Mouse (Mus musculus) olfactory bulb, adult 2 months (tissue): ENCODE measurements around the gene Gm20532. TPM values are rescaled to one million over a fixed set of nuclear protein-coding genes. Genes with fewer than 3 reads are reported as not detected.

Experiments
- H3K27ac ChIP-seq: fragments of 200-500 bp; 2 replicates; pipeline ENCODE4 v1.5.1; 2012; ENCODE audit warnings: low read depth, low read length; ENCODE audit not compliant: insufficient read depth
- H3K4me1 ChIP-seq: fragments of 200-500 bp; 2 replicates; pipeline ENCODE4 v1.6.1; 2012; ENCODE audit warnings: low read length; ENCODE audit not compliant: control insufficient read depth, insufficient read depth
- H3K4me3 ChIP-seq: fragments of 200-500 bp; 2 replicates; pipeline ENCODE4 v1.5.1; 2012; ENCODE audit warnings: mild to moderate bottlenecking, low read depth, low read length, moderate library complexity; ENCODE audit not compliant: insufficient read depth
- CTCF ChIP-seq: fragments of 200-500 bp; IDR thresholded peaks from 2 replicates; pipeline ENCODE4 v1.5.1; 2012; ENCODE audit warnings: low read depth, mild to moderate bottlenecking, low read length, moderate library complexity; ENCODE audit not compliant: insufficient read depth
- POLR2A ChIP-seq: fragments of 200-500 bp; IDR thresholded peaks from 2 replicates; pipeline ENCODE4 v1.6.1; 2012; ENCODE audit warnings: mild to moderate bottlenecking, low read depth, low read length, moderate library complexity; ENCODE audit not compliant: insufficient read depth
- WGBS: fragments of 180-500 bp; shearing (Covaris S2); methylation state at CpG from one replicate; pipeline ENCODE4 v1.1.7; 2018; 5-methylcytosine and 5-hydroxymethylcytosine counted together
- polyA plus RNA-seq: library from polyadenylated mRNA; stranded (reverse); fragments of >200 nt; gene quantifications from 2 replicates; pipeline ENCODE4 v1.2.4, GENCODE M21; 2012; ENCODE audit warnings: low replicate concordance; ENCODE audit not compliant: missing spikeins, insufficient read depth, insufficient read length

Gm20532 gene
- polyA plus RNA-seq, 1 experiment = not detected

- H3K27ac ChIP-seq = no peak overlapping the region
- 0 out of 2 replicates have a peak, but pooled peaks cover 7% of the 10 kb centered on the region for H3K4me1 ChIP-seq
- H3K4me3 ChIP-seq = no peak overlapping the region
- 59% methylated on average over 6 of the region's 6 CpGs for WGBS
- TF ChIP-seq CTCF = no peak
- no peak for TF ChIP-seq POLR2A
These were observed 8.1 kb upstream of the Gm20532 start for GRCm38 (mm10) chr2:26578369-26578768.

- no peak within 1 kb of the TSS for H3K4me3 ChIP-seq
- 0 out of 2 replicates have a peak within 1 kb of the TSS, but pooled peaks have one; percentile 2 for H3K27ac ChIP-seq
- no peak for TF ChIP-seq POLR2A
- no peak for TF ChIP-seq CTCF
- 92% methylated on average over 1 of the region's 1 CpGs for WGBS
- 0 out of 2 replicates have a peak, but pooled peaks cover 6% of the 10 kb centered on the region for H3K4me1 ChIP-seq
These were observed 6.7 kb upstream of the Gm20532 start, which contains the start of gene Egfl7 for GRCm38 (mm10) chr2:26579714-26580113. TSS of gene Egfl7 (plus strand) at chr2:26580014.

- Histone ChIP-seq H3K4me3 (no peak overlapping the region), H3K4me1 (0 out of 2 replicates have a peak, but pooled peaks cover 6% of the 10 kb centered on the region), H3K27ac (no peak overlapping the region)
- 91% methylated on average over 5 of the region's 5 CpGs for WGBS
- no peak for TF ChIP-seq CTCF
- no peak for TF ChIP-seq POLR2A
These were observed 5.7 kb upstream of the Gm20532 start for GRCm38 (mm10) chr2:26580751-26581150.

DNA sequence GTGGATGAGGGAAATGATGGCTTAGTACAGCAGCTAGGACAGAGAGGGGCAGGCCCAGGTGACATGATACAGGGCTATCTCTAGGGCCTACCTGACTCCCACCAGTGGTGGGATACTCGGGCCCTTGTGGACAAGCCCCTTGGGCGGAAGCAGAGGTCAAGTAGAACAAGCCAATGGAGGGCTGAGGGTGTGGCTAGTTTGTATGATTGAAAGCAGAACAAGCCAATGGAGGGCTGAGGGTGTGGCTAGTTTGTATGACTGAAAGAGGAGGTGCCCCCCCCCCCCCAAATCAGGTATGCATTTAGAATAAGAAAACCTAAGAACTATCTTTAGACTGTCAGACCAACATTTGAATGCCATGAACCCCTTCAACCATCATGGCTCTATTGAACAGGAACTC is 4.2 kb upstream of the Gm20532 start:
- TF ChIP-seq CTCF (no peak), POLR2A (no peak)
- Histone ChIP-seq H3K27ac (no peak overlapping the region), H3K4me3 (no peak overlapping the region), H3K4me1 (peaks cover 10% of the 10 kb centered on the region; the same call in 1 of the 2 replicates)
- 63% methylated on average over 2 of the region's 2 CpGs for WGBS

- Histone ChIP-seq H3K4me1 (peaks cover 11% of the 10 kb centered on the region; the same call in 1 of the 2 replicates), H3K27ac (no peak overlapping the region), H3K4me3 (no peak overlapping the region)
- 71% methylated on average over 7 of the region's 7 CpGs for WGBS
- TF ChIP-seq CTCF (no peak), POLR2A (no peak)
These were observed 3.7 kb upstream of the Gm20532 start for GRCm38 (mm10) chr2:26582741-26583140.

GRCm38 (mm10) chr2:26583640-26584039 is 2.8 kb upstream of the Gm20532 start:
- H3K4me3 ChIP-seq = 0 out of 2 replicates have a peak overlapping the region, but pooled peaks have one; percentile 15
- no peak for TF ChIP-seq CTCF
- no peak for TF ChIP-seq POLR2A
- peaks cover 5% of the 10 kb centered on the region; the same call in 1 of the 2 replicates for H3K4me1 ChIP-seq
- 79% methylated on average over 11 of the region's 11 CpGs for WGBS
- no peak overlapping the region for H3K27ac ChIP-seq

DNA sequence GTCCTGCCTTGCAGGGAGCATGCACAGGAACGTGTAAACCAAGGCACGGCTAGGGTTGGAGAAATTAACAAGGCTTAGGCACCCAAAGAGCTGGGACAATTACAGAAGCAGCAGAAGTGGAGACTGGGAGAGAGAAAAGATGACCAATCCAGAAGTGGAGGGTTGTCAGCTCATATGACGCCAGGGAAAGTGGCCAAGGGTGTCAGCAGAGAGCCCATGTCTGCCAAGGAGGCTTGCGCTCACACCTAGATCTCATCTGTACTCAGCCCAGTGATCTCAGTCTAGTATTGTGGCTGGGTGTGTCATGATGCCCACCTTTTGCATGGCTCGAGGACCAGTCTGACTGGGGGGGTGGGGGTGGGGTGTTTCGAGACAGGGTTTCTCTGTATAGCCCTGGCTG is 726 bp upstream of the Gm20532 start:
- WGBS = 67% methylated on average over 6 of the region's 6 CpGs
- H3K4me1 ChIP-seq = peaks cover 5% of the 10 kb centered on the region; the same call in 1 of the 2 replicates
- H3K27ac ChIP-seq = no peak overlapping the region
- H3K4me3 ChIP-seq = peak overlapping the region; percentile 17; the same call in 1 of the 2 replicates
- TF ChIP-seq POLR2A (no peak), CTCF (no peak)

GRCm38 (mm10) chr2:26587044-26587405 is 586 bp downstream of the Gm20532 start:
- peaks cover 5% of the 10 kb centered on the region; the same call in 1 of the 2 replicates for H3K4me1 ChIP-seq
- H3K4me3 ChIP-seq = peak overlapping the region; percentile 69
- 11% methylated on average over 11 of the region's 11 CpGs for WGBS
- no peak overlapping the region for H3K27ac ChIP-seq
- TF ChIP-seq POLR2A (no peak), CTCF (0 out of 2 replicates have a peak, but pooled peaks have one; percentile 0)

DNA sequence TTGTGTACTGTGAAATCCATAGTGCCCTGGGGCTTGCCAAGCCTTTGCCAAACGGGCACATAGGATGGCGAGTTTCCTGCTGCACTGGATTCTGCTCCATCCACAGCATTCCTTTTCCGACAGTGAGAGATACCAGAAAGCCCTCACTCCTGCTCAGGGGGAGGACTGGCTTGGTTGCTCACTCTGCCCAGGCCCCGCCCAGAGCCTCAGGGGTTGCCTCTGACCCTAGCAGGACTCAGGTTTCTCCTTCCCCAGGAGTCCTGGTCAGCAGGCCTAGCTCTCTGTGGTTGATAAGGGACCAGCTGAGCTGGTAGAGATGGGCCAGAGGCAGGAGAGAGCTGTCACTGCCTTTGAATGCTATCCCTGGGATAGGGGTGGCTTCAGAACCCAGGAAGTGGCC is 2.1 kb downstream of the Gm20532 start:
- TF ChIP-seq CTCF = no peak
- no peak for TF ChIP-seq POLR2A
- no peak overlapping the region for H3K27ac ChIP-seq
- peaks cover 6% of the 10 kb centered on the region for H3K4me1 ChIP-seq
- H3K4me3 ChIP-seq = no peak overlapping the region
- WGBS = 73% methylated on average over 4 of the region's 4 CpGs
